ENCODE assay signal across 9 mouse cellular contexts in genomic region chr10:82901436-82901835, GRCm38 (mm10). TPM values are rescaled to one million over a fixed set of nuclear protein-coding genes. Genes with fewer than 3 reads are reported as not detected.
DNase-seq lines count a peak whose midpoint lies in the region; ATAC-seq and TF ChIP-seq lines count a peak whose summit lies in the region.
"Had no signal": no experiment of that assay in that cellular context is flagged by ENCODE, and none has a peak within 500 bp of the region (broad histone marks: within the 10 kb centered on the region; RNA-seq: fewer than 3 reads in every experiment).

No protein-coding gene starts in this region.

- DNase-seq in c-Kit-positive CD71-positive TER-119-positive erythroid progenitor cells, embryonic 14.5 days (ENCODE audit: low spot score), result peak; percentile 73
- peak; percentile 87 for DNase-seq in forebrain, embryonic 14.5 days (ENCODE audit: low spot score)
- DNase-seq in heart, postnatal 25 days (ENCODE audit: low spot score), result peak; percentile 58
- peak; percentile 38 for DNase-seq in large intestine, adult 2 months (ENCODE audit: low read depth, low spot score)
- peak; percentile 89 for DNase-seq in liver, postnatal 0 days
- DNase-seq in testis, postnatal 10 days (ENCODE audit: low spot score), result peak; percentile 94

- intact Hi-C loops in heart, postnatal 25 days (cut with DNase I), result loop anchor here (1.0 to 5.0 kb wide), 2 partner anchors 89 to 234 kb away; no protein-coding TSS in a partner anchor

- H3K9me3 ChIP-seq in ES-Bruce4 (replicated peaks; ENCODE audit: control insufficient read depth, insufficient read depth, low read length, poor library complexity, severe bottlenecking), result no peaks in the 10 kb centered on the region
- no peaks in the 10 kb centered on the region for H3K9me3 ChIP-seq in forebrain, embryonic 14.5 days (replicated peaks; ENCODE audit: control insufficient read depth, low read length)
- H3K9me3 ChIP-seq in liver, postnatal 0 days (ENCODE audit: low read length), result no peaks in the 10 kb centered on the region
- H3K9me3 ChIP-seq in neural tube, embryonic 15.5 days (replicated peaks), result no peaks in the 10 kb centered on the region
- H3K9me3 ChIP-seq: limb, embryonic 12.5 days had no signal

- H3K4me1 ChIP-seq in ES-Bruce4 (ENCODE audit: control insufficient read depth, insufficient read depth, low read length), result no peaks in the 10 kb centered on the region
- peaks cover 14% of the 10 kb centered on the region for H3K4me1 ChIP-seq in forebrain, embryonic 14.5 days (ENCODE audit: control insufficient read depth, insufficient read depth, low read length)
- 0 out of 2 replicates have a peak, but pooled peaks cover 4% of the 10 kb centered on the region for H3K4me1 ChIP-seq in liver, postnatal 0 days (ENCODE audit: insufficient read depth)
- H3K4me1 ChIP-seq in neural tube, embryonic 15.5 days, result peaks cover 20% of the 10 kb centered on the region

- H3K4me2 ChIP-seq in forebrain, embryonic 14.5 days (ENCODE audit: low read length), result no peak overlapping the region
- H3K4me2 ChIP-seq in liver, postnatal 0 days (ENCODE audit: low read depth, low read length), result no peak overlapping the region
- no peak overlapping the region for H3K4me2 ChIP-seq in neural tube, embryonic 15.5 days
- H3K4me2 ChIP-seq: limb, embryonic 12.5 days had no signal

- no peak for TF ChIP-seq POLR2A in ES-Bruce4 (IDR thresholded peaks at IDR 0.05; ENCODE audit: insufficient read depth, low read length)

- H3K27me3 ChIP-seq in ES-Bruce4 (ENCODE audit: control insufficient read depth, insufficient read depth, low read length, poor library complexity, severe bottlenecking), result no peaks in the 10 kb centered on the region
- no peaks in the 10 kb centered on the region for H3K27me3 ChIP-seq in forebrain, embryonic 14.5 days (replicated peaks; ENCODE audit: control insufficient read depth, insufficient read depth, low read length)
- no peaks in the 10 kb centered on the region for H3K27me3 ChIP-seq in liver, postnatal 0 days (ENCODE audit: insufficient read depth, low read length)
- no peaks in the 10 kb centered on the region for H3K27me3 ChIP-seq in neural tube, embryonic 15.5 days (replicated peaks)

- H3K4me3 ChIP-seq in ES-Bruce4 (ENCODE audit: low read depth, low read length), result no peak overlapping the region
- no peak overlapping the region for H3K4me3 ChIP-seq in forebrain, embryonic 14.5 days (ENCODE audit: low read depth, low read length)
- no peak overlapping the region for H3K4me3 ChIP-seq in liver, postnatal 0 days (ENCODE audit: low read depth, low read length)
- no peak overlapping the region for H3K4me3 ChIP-seq in neural tube, embryonic 15.5 days (replicated peaks)
- H3K4me3 ChIP-seq: limb, embryonic 12.5 days had no signal

- ATAC-seq in forebrain, embryonic 14.5 days, result peak; percentile 77
- peak; percentile 37; the same call in 1 of the 2 replicates for ATAC-seq in liver, postnatal 0 days
- peak; percentile 56; the same call in 1 of the 2 replicates for ATAC-seq in neural tube, embryonic 15.5 days (ENCODE audit: low FRiP score)

- H3K9ac ChIP-seq in ES-Bruce4 (ENCODE audit: low read depth, poor library complexity, severe bottlenecking), result no peak overlapping the region
- H3K9ac ChIP-seq in forebrain, embryonic 14.5 days (ENCODE audit: low read length), result no peak overlapping the region
- no peak overlapping the region for H3K9ac ChIP-seq in liver, postnatal 0 days (replicated peaks)
- no peak overlapping the region for H3K9ac ChIP-seq in neural tube, embryonic 15.5 days (replicated peaks)
- H3K9ac ChIP-seq: limb, embryonic 12.5 days had no signal

- peak; percentile 93 for TF ChIP-seq CTCF in ES-Bruce4 (IDR thresholded peaks at IDR 0.05; ENCODE audit: low read depth, low read length)
- peak; percentile 97 for TF ChIP-seq CTCF in liver, postnatal 0 days (IDR thresholded peaks at IDR 0.05; ENCODE audit: low read depth)

- no peak for TF ChIP-seq EP300 in ES-Bruce4 (IDR thresholded peaks at IDR 0.05; ENCODE audit: insufficient read depth, low read depth, low read length)
- TF ChIP-seq EP300 in liver, postnatal 0 days (IDR thresholded peaks at IDR 0.05; ENCODE audit: low read depth), result no peak

- 2% methylated on average over 6 of the region's 7 CpGs for WGBS in forebrain, embryonic 14.5 days
- 4% methylated on average over 7 of the region's 7 CpGs for WGBS in large intestine, adult 2 months
- WGBS in liver, postnatal 0 days (ENCODE audit: insufficient replicate concordance), result 1% methylated on average over 7 of the region's 7 CpGs
- 7% methylated on average over 7 of the region's 7 CpGs for WGBS in neural tube, embryonic 15.5 days

- H3K27ac ChIP-seq in ES-Bruce4 (ENCODE audit: insufficient read depth, low read length), result no peak overlapping the region
- H3K27ac ChIP-seq in forebrain, embryonic 14.5 days (ENCODE audit: low read depth, low read length), result peak overlapping the region; percentile 53; the same call in 1 of the 2 replicates
- no peak overlapping the region for H3K27ac ChIP-seq in liver, postnatal 0 days (ENCODE audit: low read depth)
- H3K27ac ChIP-seq in neural tube, embryonic 15.5 days (replicated peaks), result 0 out of 2 replicates have a peak overlapping the region, but pooled peaks have one; percentile 48
- H3K27ac ChIP-seq: limb, embryonic 12.5 days had no signal

- H3K36me3 ChIP-seq in ES-Bruce4 (ENCODE audit: control insufficient read depth, insufficient read depth, low read length, poor library complexity, severe bottlenecking), result peaks cover 2% of the 10 kb centered on the region; the same call in 1 of the 2 replicates
- peaks cover 18% of the 10 kb centered on the region for H3K36me3 ChIP-seq in forebrain, embryonic 14.5 days (ENCODE audit: control insufficient read depth, insufficient read depth, low read length)
- H3K36me3 ChIP-seq in liver, postnatal 0 days (replicated peaks; ENCODE audit: insufficient read depth, low read length), result peaks cover 17% of the 10 kb centered on the region
- H3K36me3 ChIP-seq in neural tube, embryonic 15.5 days, result peaks cover 16% of the 10 kb centered on the region

RNA-seq across cellular contexts. Expression of gene Eid3, which starts 35.0 kb away (rescaled TPM):
- 12.7 and 13.9 TPM in 2 replicates for polyA plus RNA-seq in ES-Bruce4 (2011; ENCODE audit: insufficient read depth, insufficient read length, low read depth, missing spikeins)
- 0.22 and 0.27 TPM in 2 replicates for polyA plus RNA-seq in forebrain, embryonic 14.5 days (2014; fragmentation: Nextera tagmentation; extraction: Ambion mirVana)
- 1 to 10 TPM in 1 of 2 experiments, under 1 TPM in 1; 0.57 to 1.3 TPM for total RNA-seq in heart, postnatal 25 days (2021)
- 0.35 and 0.80 TPM in 2 replicates for polyA plus RNA-seq in large intestine, adult 2 months (2012; rRNA removed)
- 0.15 TPM in 1 of 2 replicates, not detected in the other for polyA plus RNA-seq in liver, postnatal 0 days (2015; fragmentation: Nextera tagmentation; extraction: Ambion mirVana)
- 0.14 and 0.58 TPM in 2 replicates for polyA plus RNA-seq in neural tube, embryonic 15.5 days (2015; fragmentation: Nextera tagmentation; extraction: Ambion mirVana)

Comparison
In these comparisons a context has a peak if more than half of its experiments do, and no peak if none do; other contexts are left out.
1. H3K27ac ChIP-seq: peak in forebrain, embryonic 14.5 days (single experiment) and neural tube, embryonic 15.5 days (single experiment); none in ES-Bruce4 (single experiment) and liver, postnatal 0 days (single experiment).
2. DNase-seq: peak in every context shown above with its lines; median percentile 94 in testis, postnatal 10 days; 89 in liver, postnatal 0 days; 87 in forebrain, embryonic 14.5 days; 73 in c-Kit-positive CD71-positive TER-119-positive erythroid progenitor cells, embryonic 14.5 days; 58 in heart, postnatal 25 days; 38 in large intestine, adult 2 months.
3. Peak in every context shown above with its lines, with median percentiles within 50 percentile points of each other: ATAC-seq.